Mouse (Mus musculus): ENCODE results near the gene Duox2. TPM values are rescaled to one million over a fixed set of nuclear protein-coding genes. Genes with fewer than 3 reads are reported as not detected.

Gene Duox2
- total and polyA plus RNA-seq, 3 experiments, result 0.16 TPM; not detected in 2

DNA sequence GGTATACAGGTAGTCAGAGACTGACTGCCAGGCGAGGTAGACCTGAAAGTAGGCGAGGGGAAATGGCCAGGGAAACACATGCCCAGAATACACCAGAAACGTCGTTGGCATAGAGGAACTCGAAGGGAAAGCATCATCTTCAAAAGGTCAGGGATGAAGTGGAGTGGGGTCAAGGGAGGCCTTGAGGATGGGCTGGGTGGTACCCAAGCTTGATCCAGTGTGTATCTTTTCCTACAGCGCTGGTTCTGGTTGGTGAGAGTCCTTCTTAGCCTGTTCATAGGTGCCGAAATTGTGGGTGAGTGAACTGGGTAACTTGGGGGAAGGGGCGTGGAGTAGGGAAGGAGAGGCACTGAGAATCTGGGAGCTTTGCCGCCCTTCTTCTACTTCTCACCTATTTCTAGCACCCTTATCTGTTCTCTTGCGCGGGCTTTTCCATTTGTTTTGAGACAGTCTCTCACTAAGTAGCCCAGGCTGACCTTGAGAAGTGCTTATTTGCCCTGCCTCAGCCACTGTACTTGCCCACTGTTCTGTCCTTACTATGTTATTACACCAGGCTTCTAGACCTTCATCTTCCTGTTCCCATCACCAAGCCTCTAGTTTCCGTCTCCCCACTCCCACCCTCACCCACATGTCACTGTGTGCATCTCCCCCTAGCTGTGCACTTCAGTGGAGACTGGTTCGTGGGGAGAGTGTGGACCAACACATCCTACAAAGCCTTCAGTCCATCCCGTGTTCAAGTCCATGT is 1.8 kb upstream of the Duox2 start:
- DNase-seq (ENCODE audit: low spot score) (no peak), ATAC-seq (ENCODE audit: extremely low read depth, insufficient number of reproducible peaks, low FRiP score, poor library complexity, severe bottlenecking) (no peak)
- Histone ChIP-seq H3K4me3 (ENCODE audit: low read depth, low read length) (no peak overlapping the region), H3K9me3 (replicated peaks) (no peaks in the 10 kb centered on the region), H3K36me3 (replicated peaks) (no peaks in the 10 kb centered on the region), H3K27me3 (ENCODE audit: insufficient read depth, low read length) (peaks cover 58% of the 10 kb centered on the region), H3K4me1 (ENCODE audit: insufficient read depth, low read depth, low read length) (peaks cover 8% of the 10 kb centered on the region)
- TF ChIP-seq GATA1 (IDR thresholded peaks at IDR 0.05; ENCODE audit: borderline replicate concordance, low read length) (no peak), TAL1 (conservative IDR thresholded peaks at IDR 0.05; ENCODE audit: low read depth, low read length) (no peak), POLR2AphosphoS5 (IDR thresholded peaks at IDR 0.05; ENCODE audit: insufficient replicate concordance, low read depth, low read length) (no peak), CTCF (IDR thresholded peaks at IDR 0.05; ENCODE audit: low read depth, low read length) (no peak), GATA2 (IDR thresholded peaks at IDR 0.05; ENCODE audit: borderline replicate concordance, low read depth, low read length) (no peak)

DNA sequence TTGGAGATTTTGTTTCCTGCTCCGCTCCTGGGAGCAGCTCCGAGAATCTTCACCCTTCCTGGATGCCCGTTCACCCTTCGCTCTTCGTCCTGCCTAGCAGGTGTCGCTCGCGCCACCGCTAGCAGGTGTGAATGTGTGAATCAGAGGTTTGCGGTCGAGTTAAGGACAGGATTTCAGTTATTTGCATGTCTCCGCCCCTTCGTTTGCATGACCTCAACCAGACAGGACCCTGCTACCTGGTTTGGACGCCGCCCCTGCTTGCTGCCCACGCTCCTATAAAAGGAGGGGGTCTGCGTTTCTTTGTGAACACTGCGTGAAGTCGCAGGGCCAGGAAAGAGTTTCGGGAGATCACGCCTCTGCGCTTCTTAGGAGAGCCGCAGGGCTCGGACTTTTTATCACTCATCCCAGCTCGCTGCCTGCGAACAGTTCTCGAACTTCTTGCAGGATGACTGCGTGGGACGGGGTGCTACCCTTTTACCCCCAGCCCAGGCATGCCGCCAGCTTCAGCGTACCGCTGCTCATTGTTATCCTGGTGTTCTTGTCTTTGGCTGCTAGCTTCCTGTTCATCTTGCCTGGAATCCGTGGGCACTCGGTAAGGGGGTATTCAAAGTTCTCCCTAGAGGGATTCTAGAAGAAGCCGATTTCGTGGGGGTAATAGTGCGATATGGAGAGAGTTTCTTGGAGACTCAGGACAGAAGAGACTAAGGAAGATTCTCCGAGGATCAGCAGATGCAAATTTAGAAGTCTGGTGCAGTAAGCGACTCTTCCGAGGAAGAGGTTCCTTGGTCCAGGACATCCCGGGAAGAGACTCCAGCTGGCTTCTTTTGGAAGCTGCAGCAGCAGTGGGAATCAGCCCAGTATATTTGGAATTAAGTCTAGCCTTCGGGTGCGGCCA is 594 bp upstream of the Duox2 start, which contains the start of gene Duoxa2:
Gene Duoxa2, plus strand, starts transcription at position 305 of the 895 bp plus-strand sequence.
- no peak for TF ChIP-seq CTCF (IDR thresholded peaks at IDR 0.05; ENCODE audit: low read depth, low read length)
- no peak for TF ChIP-seq GATA1 (IDR thresholded peaks at IDR 0.05; ENCODE audit: borderline replicate concordance, low read length)
- TF ChIP-seq POLR2AphosphoS5 (IDR thresholded peaks at IDR 0.05; ENCODE audit: insufficient replicate concordance, low read depth, low read length), result no peak
- TF ChIP-seq TAL1 (conservative IDR thresholded peaks at IDR 0.05; ENCODE audit: low read depth, low read length), result no peak
- no peak for TF ChIP-seq GATA2 (IDR thresholded peaks at IDR 0.05; ENCODE audit: borderline replicate concordance, low read depth, low read length)
- no peak within 1 kb of the TSS for H3K4me3 ChIP-seq (ENCODE audit: low read depth, low read length)
- peaks cover 48% of the 10 kb centered on the region for H3K27me3 ChIP-seq (ENCODE audit: insufficient read depth, low read length)
- DNase-seq (ENCODE audit: low spot score) (no peak), ATAC-seq (ENCODE audit: extremely low read depth, insufficient number of reproducible peaks, low FRiP score, poor library complexity, severe bottlenecking) (no peak)
- no peaks in the 10 kb centered on the region for H3K36me3 ChIP-seq (replicated peaks)
- H3K9me3 ChIP-seq (replicated peaks), result no peaks in the 10 kb centered on the region
- H3K4me1 ChIP-seq (ENCODE audit: insufficient read depth, low read depth, low read length), result peaks cover 8% of the 10 kb centered on the region

DNA sequence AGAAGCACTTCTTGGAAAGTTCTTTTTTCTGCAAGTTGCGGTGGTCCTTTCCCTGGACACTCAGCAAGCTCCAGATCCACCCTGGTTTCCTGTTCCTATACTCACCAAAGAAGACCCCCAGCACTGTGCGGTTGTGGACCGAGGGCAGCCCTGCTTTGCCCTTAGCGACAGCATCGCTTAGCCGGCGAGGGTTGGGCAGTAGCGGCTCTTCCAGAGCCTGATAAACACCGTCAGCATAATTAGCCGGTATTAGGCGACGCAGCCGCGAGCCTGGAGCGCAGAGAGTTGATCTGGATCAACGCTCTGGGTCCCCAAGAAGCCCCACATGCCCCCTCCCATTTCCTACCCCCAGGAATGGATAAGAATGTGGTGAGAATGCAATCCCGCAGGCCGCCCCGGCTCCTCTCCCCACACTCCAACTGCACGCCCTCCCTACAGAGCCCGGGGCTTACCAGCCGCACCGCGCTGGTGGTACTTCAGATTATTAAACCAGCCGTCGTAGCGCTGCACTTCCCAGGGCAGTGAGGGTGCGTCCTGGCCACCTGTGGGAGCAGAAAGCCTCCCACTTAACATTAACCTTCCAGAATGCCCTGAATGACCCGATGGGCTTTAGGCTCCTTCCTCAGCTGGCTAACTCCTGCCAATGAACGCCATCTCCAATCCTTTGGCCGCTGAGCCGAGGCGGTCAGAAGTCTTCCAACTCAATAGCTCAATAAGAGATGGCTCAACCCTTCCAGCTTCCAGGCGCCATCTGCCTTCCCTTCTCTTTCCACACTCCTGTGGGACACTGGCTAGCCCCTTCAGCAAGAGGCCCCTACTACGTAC is 766 bp downstream of the Duox2 start:
- ATAC-seq (ENCODE audit: extremely low read depth, insufficient number of reproducible peaks, low FRiP score, poor library complexity, severe bottlenecking) (no peak), DNase-seq (ENCODE audit: low spot score) (no peak)
- Histone ChIP-seq H3K4me3 (ENCODE audit: low read depth, low read length) (no peak overlapping the region), H3K4me1 (ENCODE audit: insufficient read depth, low read depth, low read length) (peaks cover 6% of the 10 kb centered on the region), H3K36me3 (replicated peaks) (no peaks in the 10 kb centered on the region), H3K9me3 (replicated peaks) (no peaks in the 10 kb centered on the region), H3K27me3 (ENCODE audit: insufficient read depth, low read length) (peaks cover 49% of the 10 kb centered on the region)
- TF ChIP-seq TAL1 (conservative IDR thresholded peaks at IDR 0.05; ENCODE audit: low read depth, low read length) (no peak), CTCF (IDR thresholded peaks at IDR 0.05; ENCODE audit: low read depth, low read length) (no peak), GATA2 (IDR thresholded peaks at IDR 0.05; ENCODE audit: borderline replicate concordance, low read depth, low read length) (no peak), GATA1 (IDR thresholded peaks at IDR 0.05; ENCODE audit: borderline replicate concordance, low read length) (no peak), POLR2AphosphoS5 (IDR thresholded peaks at IDR 0.05; ENCODE audit: insufficient replicate concordance, low read depth, low read length) (no peak)

DNA sequence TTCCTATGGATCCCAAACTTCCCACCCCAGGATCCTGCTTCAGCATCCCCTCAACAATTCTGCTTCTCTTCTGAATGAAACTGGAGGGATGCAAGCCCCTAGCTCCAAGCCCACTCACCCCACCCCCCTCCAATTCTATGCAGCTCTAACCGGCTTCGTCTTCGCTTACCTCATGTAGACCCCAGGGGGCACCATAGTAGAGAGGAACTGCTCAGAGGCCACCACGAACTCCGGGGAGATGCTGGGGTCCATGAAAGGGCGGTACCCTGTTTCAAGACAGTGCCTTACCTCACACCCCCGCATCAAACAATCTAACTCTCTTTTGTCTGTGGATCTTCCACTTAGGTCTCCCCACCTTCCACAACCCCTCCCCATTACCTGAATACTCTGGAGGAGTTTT is 3.3 kb downstream of the Duox2 start:
- TF ChIP-seq GATA1 (IDR thresholded peaks at IDR 0.05; ENCODE audit: borderline replicate concordance, low read length) (no peak), POLR2AphosphoS5 (IDR thresholded peaks at IDR 0.05; ENCODE audit: insufficient replicate concordance, low read depth, low read length) (no peak), GATA2 (IDR thresholded peaks at IDR 0.05; ENCODE audit: borderline replicate concordance, low read depth, low read length) (no peak)
- DNase-seq (ENCODE audit: low spot score) (no peak), ATAC-seq (ENCODE audit: extremely low read depth, insufficient number of reproducible peaks, low FRiP score, poor library complexity, severe bottlenecking) (no peak)
- Histone ChIP-seq H3K4me1 (ENCODE audit: insufficient read depth, low read depth, low read length) (no peaks in the 10 kb centered on the region), H3K27me3 (ENCODE audit: insufficient read depth, low read length) (peaks cover 37% of the 10 kb centered on the region), H3K36me3 (replicated peaks) (no peaks in the 10 kb centered on the region), H3K4me3 (ENCODE audit: low read depth, low read length) (no peak overlapping the region), H3K9me3 (replicated peaks) (no peaks in the 10 kb centered on the region)

DNA sequence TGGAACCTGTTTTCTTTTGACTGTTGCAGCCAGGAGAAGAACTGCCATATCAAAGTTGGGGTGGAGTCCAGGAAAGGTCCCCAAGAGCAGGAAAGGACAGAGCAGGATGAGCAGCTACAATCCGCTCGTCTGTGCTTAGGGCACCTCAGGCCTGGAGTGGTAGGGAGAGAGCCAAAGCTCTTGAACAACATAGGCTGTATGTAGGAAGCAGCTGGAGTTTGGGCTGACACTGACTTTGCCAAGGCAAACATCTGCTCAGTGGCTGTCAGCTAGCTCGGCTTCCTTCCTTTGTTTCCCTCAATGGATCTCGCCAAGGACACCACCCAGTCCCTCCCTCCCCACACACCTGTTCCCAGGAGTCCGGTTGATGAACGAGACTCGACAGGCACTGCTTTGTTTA is 12.1 kb downstream of the Duox2 start:
- Histone ChIP-seq H3K4me1 (ENCODE audit: insufficient read depth, low read depth, low read length) (no peaks in the 10 kb centered on the region), H3K9me3 (replicated peaks) (no peaks in the 10 kb centered on the region), H3K36me3 (replicated peaks) (no peaks in the 10 kb centered on the region), H3K4me3 (ENCODE audit: low read depth, low read length) (no peak overlapping the region), H3K27me3 (ENCODE audit: insufficient read depth, low read length) (peaks cover 20% of the 10 kb centered on the region)
- TF ChIP-seq GATA2 (IDR thresholded peaks at IDR 0.05; ENCODE audit: borderline replicate concordance, low read depth, low read length), result no peak
- no peak for TF ChIP-seq POLR2AphosphoS5 (IDR thresholded peaks at IDR 0.05; ENCODE audit: insufficient replicate concordance, low read depth, low read length)
- no peak for TF ChIP-seq TAL1 (conservative IDR thresholded peaks at IDR 0.05; ENCODE audit: low read depth, low read length)
- DNase-seq (ENCODE audit: low spot score) (no peak), ATAC-seq (ENCODE audit: extremely low read depth, insufficient number of reproducible peaks, low FRiP score, poor library complexity, severe bottlenecking) (no peak)
